Comparison of ENCODE assay signal across 13 mouse cellular contexts in the genomic region with DNA sequence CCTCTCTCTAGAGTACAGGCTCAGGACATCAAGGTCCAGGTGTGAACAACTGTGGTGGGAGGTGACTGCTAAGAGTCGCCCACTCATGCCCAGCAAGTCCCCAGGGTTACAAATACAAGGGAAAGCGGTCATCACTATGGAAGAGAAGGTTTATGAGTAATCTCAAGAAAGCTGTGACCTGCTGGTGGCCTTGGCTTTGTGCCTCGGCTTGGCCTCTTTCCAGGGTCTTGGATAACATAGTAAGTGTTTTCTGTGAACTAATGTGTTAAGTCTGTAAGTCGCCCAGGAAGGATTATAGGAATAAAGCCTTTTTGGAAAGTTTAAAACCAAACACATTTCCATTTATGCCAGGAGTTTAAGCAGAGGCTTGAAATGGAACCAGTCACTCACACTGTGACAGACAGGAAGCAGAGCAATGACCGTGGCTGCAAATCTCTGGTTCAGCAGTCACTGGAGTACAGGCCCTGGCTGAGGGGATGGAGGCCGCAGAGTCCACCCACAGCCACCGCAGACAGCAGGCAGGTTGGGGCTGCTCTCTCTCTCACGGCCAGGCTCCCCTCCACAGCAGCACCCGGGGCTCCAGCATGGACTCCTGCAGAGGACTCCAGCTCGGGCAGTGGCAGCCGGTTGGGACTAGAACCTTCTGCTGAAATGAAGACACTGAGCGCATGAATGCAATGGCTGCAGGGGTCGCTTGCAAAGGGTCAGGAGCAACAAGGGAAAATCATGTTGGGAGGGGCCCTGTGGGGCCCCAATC. TPM values are rescaled to one million over a fixed set of nuclear protein-coding genes. Genes with fewer than 3 reads are reported as not detected.
DNase-seq lines count a peak whose midpoint lies in the region; ATAC-seq and TF ChIP-seq lines count a peak whose summit lies in the region.
"Had no signal": no experiment of that assay in that cellular context is flagged by ENCODE, and none has a peak within 500 bp of the region (broad histone marks: within the 10 kb centered on the region; RNA-seq: fewer than 3 reads in every experiment).

No protein-coding gene starts in this region.

- no peaks in the 10 kb centered on the region for H3K4me1 ChIP-seq in hindbrain, embryonic 15.5 days (replicated peaks)
- no peaks in the 10 kb centered on the region for H3K4me1 ChIP-seq in hindbrain, embryonic 11.5 days (replicated peaks; ENCODE audit: control insufficient read depth, insufficient read depth, low read length)
- H3K4me1 ChIP-seq in heart, embryonic 14.5 days (ENCODE audit: control insufficient read depth in 2 of 2, insufficient read depth in 2 of 2, low read length in 2 of 2): peaks cover 34 to 64% of the 10 kb centered on the region in 2 experiments
- no peaks in the 10 kb centered on the region for H3K4me1 ChIP-seq in limb, embryonic 14.5 days (ENCODE audit: control insufficient read depth, insufficient read depth, low read length)
- H3K4me1 ChIP-seq in liver, embryonic 11.5 days (replicated peaks; ENCODE audit: control insufficient read depth, insufficient read depth, low read length): no peaks in the 10 kb centered on the region

- TF ChIP-seq POLR2A in limb, embryonic 14.5 days (IDR thresholded peaks at IDR 0.05; ENCODE audit: borderline replicate concordance, extremely low read depth, insufficient read depth, insufficient read length): no peak

- intact Hi-C loops in gastrocnemius, postnatal 36 days (cut with DNase I): no loop called here

- no peak for ATAC-seq in hindbrain, embryonic 15.5 days (ENCODE audit: low FRiP score, low read depth)
- ATAC-seq in hindbrain, embryonic 11.5 days (ENCODE audit: low FRiP score): no peak
- no peak for ATAC-seq in heart, embryonic 14.5 days (ENCODE audit: insufficient number of reproducible peaks, insufficient read depth, low FRiP score, low read depth)
- ATAC-seq in limb, embryonic 14.5 days (ENCODE audit: low FRiP score, low read depth): no peak
- no peak for ATAC-seq in liver, embryonic 11.5 days (replicated peaks; ENCODE audit: low FRiP score)

- H3K4me2 ChIP-seq in hindbrain, embryonic 15.5 days: no peak overlapping the region
- H3K4me2 ChIP-seq in hindbrain, embryonic 11.5 days (replicated peaks; ENCODE audit: low read depth, low read length): no peak overlapping the region
- H3K4me2 ChIP-seq in heart, embryonic 14.5 days (ENCODE audit: low read length): no peak overlapping the region
- H3K4me2 ChIP-seq in limb, embryonic 14.5 days (replicated peaks; ENCODE audit: low read depth, low read length, severe bottlenecking): no peak overlapping the region
- H3K4me2 ChIP-seq in liver, embryonic 11.5 days: no peak overlapping the region

- no peak for DNase-seq in hindbrain, embryonic 11.5 days (ENCODE audit: low spot score)
- DNase-seq in adrenal gland, adult 18-20 months (ENCODE audit: low spot score in 2 of 2): peak; percentile 71 to 74
- peak; percentile 36 for DNase-seq in limb, embryonic 14.5 days (ENCODE audit: low spot score)
- no peak for DNase-seq in liver, embryonic 11.5 days (ENCODE audit: low spot score)
- DNase-seq in urinary bladder, adult 2 months (ENCODE audit: low spot score): no peak
- no peak for DNase-seq in gastrocnemius, postnatal 36 days
- DNase-seq: spleen, adult 18-20 months had no signal

- H3K9me3 ChIP-seq in hindbrain, embryonic 15.5 days: no peaks in the 10 kb centered on the region
- no peaks in the 10 kb centered on the region for H3K9me3 ChIP-seq in hindbrain, embryonic 11.5 days (ENCODE audit: control insufficient read depth, low read length)
- no peaks in the 10 kb centered on the region for H3K9me3 ChIP-seq in heart, embryonic 14.5 days (ENCODE audit: control insufficient read depth, low read length)
- H3K9me3 ChIP-seq in limb, embryonic 14.5 days (ENCODE audit: control insufficient read depth, low read length): no peaks in the 10 kb centered on the region
- no peaks in the 10 kb centered on the region for H3K9me3 ChIP-seq in liver, embryonic 11.5 days (ENCODE audit: control insufficient read depth, low read length)

- H3K4me3 ChIP-seq in hindbrain, embryonic 15.5 days: no peak overlapping the region
- no peak overlapping the region for H3K4me3 ChIP-seq in hindbrain, embryonic 11.5 days (ENCODE audit: low read depth, low read length)
- no peak overlapping the region for H3K4me3 ChIP-seq in heart, embryonic 14.5 days (ENCODE audit: control insufficient read depth in 1 of 2, insufficient read depth in 1 of 2, low read depth in 1 of 2, low read length in 2 of 2)
- H3K4me3 ChIP-seq in limb, embryonic 14.5 days (replicated peaks; ENCODE audit: low read length): no peak overlapping the region
- no peak overlapping the region for H3K4me3 ChIP-seq in liver, embryonic 11.5 days (ENCODE audit: low read depth, low read length)
- H3K4me3 ChIP-seq: myocyte had no signal

- WGBS in hindbrain, embryonic 15.5 days: 70% methylated on average over 13 of the region's 13 CpGs
- 81% methylated on average over 13 of the region's 13 CpGs for WGBS in hindbrain, embryonic 11.5 days
- 46% methylated on average over 13 of the region's 13 CpGs for WGBS in heart, embryonic 14.5 days
- 79% methylated on average over 13 of the region's 13 CpGs for WGBS in limb, embryonic 14.5 days
- 83% methylated on average over 13 of the region's 13 CpGs for WGBS in liver, embryonic 11.5 days

- no peak overlapping the region for H3K9ac ChIP-seq in hindbrain, embryonic 15.5 days
- H3K9ac ChIP-seq in hindbrain, embryonic 11.5 days (ENCODE audit: low read depth, low read length): no peak overlapping the region
- peak overlapping the region; percentile 58 for H3K9ac ChIP-seq in heart, embryonic 14.5 days (ENCODE audit: low read length)
- no peak overlapping the region for H3K9ac ChIP-seq in limb, embryonic 14.5 days (ENCODE audit: low read depth, low read length, severe bottlenecking)
- H3K9ac ChIP-seq in liver, embryonic 11.5 days (ENCODE audit: low read depth, low read length): no peak overlapping the region

- H3K27ac ChIP-seq in hindbrain, embryonic 15.5 days (replicated peaks): 0 out of 2 replicates have a peak overlapping the region, but pooled peaks have one; percentile 8
- no peak overlapping the region for H3K27ac ChIP-seq in hindbrain, embryonic 11.5 days (ENCODE audit: low read depth, low read length)
- H3K27ac ChIP-seq in heart, embryonic 14.5 days (replicated peaks in 1 of 2; ENCODE audit: control insufficient read depth in 1 of 2, insufficient read depth in 1 of 2, low read depth in 2 of 2, low read length in 2 of 2): peak overlapping the region; percentile 75 to 78
- H3K27ac ChIP-seq in limb, embryonic 14.5 days (replicated peaks; ENCODE audit: low read depth, low read length): no peak overlapping the region
- H3K27ac ChIP-seq in liver, embryonic 11.5 days (ENCODE audit: low read depth, low read length): no peak overlapping the region

- no peaks in the 10 kb centered on the region for H3K27me3 ChIP-seq in hindbrain, embryonic 15.5 days
- no peaks in the 10 kb centered on the region for H3K27me3 ChIP-seq in hindbrain, embryonic 11.5 days (ENCODE audit: control insufficient read depth, insufficient read depth, low read length)
- no peaks in the 10 kb centered on the region for H3K27me3 ChIP-seq in heart, embryonic 14.5 days (ENCODE audit: control insufficient read depth, insufficient read depth, low read length)
- H3K27me3 ChIP-seq in limb, embryonic 14.5 days (ENCODE audit: control insufficient read depth, insufficient read depth, low read length): no peaks in the 10 kb centered on the region
- H3K27me3 ChIP-seq in liver, embryonic 11.5 days (replicated peaks; ENCODE audit: control insufficient read depth, insufficient read depth, low read length): no peaks in the 10 kb centered on the region

- H3K36me3 ChIP-seq in hindbrain, embryonic 15.5 days: peaks cover 25% of the 10 kb centered on the region
- 0 out of 2 replicates have a peak, but pooled peaks cover 3% of the 10 kb centered on the region for H3K36me3 ChIP-seq in hindbrain, embryonic 11.5 days (ENCODE audit: control insufficient read depth, insufficient read depth, low read length)
- peaks cover 76% of the 10 kb centered on the region for H3K36me3 ChIP-seq in heart, embryonic 14.5 days (ENCODE audit: control insufficient read depth, insufficient read depth, low read length)
- H3K36me3 ChIP-seq in limb, embryonic 14.5 days (ENCODE audit: control insufficient read depth, insufficient read depth, low read length): peaks cover 48% of the 10 kb centered on the region
- H3K36me3 ChIP-seq in liver, embryonic 11.5 days (ENCODE audit: control insufficient read depth, insufficient read depth, low read length): peaks cover 9% of the 10 kb centered on the region; the same call in 1 of the 2 replicates

RNA-seq across cellular contexts. Expression of a gene that starts 7.5 kb away (rescaled TPM):
- 1.9 TPM in 2 replicates for polyA plus RNA-seq in hindbrain, embryonic 15.5 days (2015; fragmentation: Nextera tagmentation; extraction: Ambion mirVana)
- polyA plus RNA-seq in hindbrain, embryonic 11.5 days (2014; fragmentation: Nextera tagmentation; extraction: Ambion mirVana): not detected in 2 replicates
- not detected for total RNA-seq in adrenal gland, adult 18-20 months (2021)
- 0.74 and 1.2 TPM in 2 replicates for polyA plus RNA-seq in heart, embryonic 14.5 days (2014; fragmentation: Nextera tagmentation; extraction: Ambion mirVana)
- polyA plus RNA-seq in limb, embryonic 14.5 days (2012; rRNA removed): 0.30 TPM in 1 of 2 replicates, not detected in the other
- not detected in 2 replicates for polyA plus RNA-seq in limb, embryonic 14.5 days (2014; fragmentation: Nextera tagmentation; extraction: Ambion mirVana)
- polyA plus RNA-seq in liver, embryonic 11.5 days (2014; fragmentation: Nextera tagmentation; extraction: Ambion mirVana): not detected in 2 replicates
- polyA plus RNA-seq in urinary bladder, adult 2 months (2012; rRNA removed): 0.21 and 1.1 TPM in 2 replicates
- under 1 TPM in 1 of 2 experiments, not detected in 1; 0.77 TPM for total RNA-seq in gastrocnemius, postnatal 36 days (2021)
- total RNA-seq: heart, adult 18-20 months; left cerebral cortex, postnatal 14 days; MEL had no signal

RNA-seq across cellular contexts. Expression of a gene that starts 7.6 kb away (rescaled TPM):
- 265 and 266 TPM in 2 replicates for polyA plus RNA-seq in hindbrain, embryonic 15.5 days (2015; fragmentation: Nextera tagmentation; extraction: Ambion mirVana)
- polyA plus RNA-seq in hindbrain, embryonic 11.5 days (2014; fragmentation: Nextera tagmentation; extraction: Ambion mirVana): 27.7 and 29.4 TPM in 2 replicates
- 100 to 1,000 TPM in 1 of 2 experiments, 10 to 100 TPM in 1; 61.4 to 128 TPM for total RNA-seq in adrenal gland, adult 18-20 months (2021)
- 1,549 and 1,575 TPM in 2 replicates for polyA plus RNA-seq in heart, embryonic 14.5 days (2014; fragmentation: Nextera tagmentation; extraction: Ambion mirVana)
- 34.7 and 41.6 TPM in 2 replicates for polyA plus RNA-seq in limb, embryonic 14.5 days (2012; rRNA removed)
- 34.0 and 47.3 TPM in 2 replicates for polyA plus RNA-seq in limb, embryonic 14.5 days (2014; fragmentation: Nextera tagmentation; extraction: Ambion mirVana)
- polyA plus RNA-seq in liver, embryonic 11.5 days (2014; fragmentation: Nextera tagmentation; extraction: Ambion mirVana): 5.0 and 6.4 TPM in 2 replicates
- polyA plus RNA-seq in urinary bladder, adult 2 months (2012; rRNA removed): 22.5 and 23.1 TPM in 2 replicates
- total RNA-seq in gastrocnemius, postnatal 36 days (2021): 100 to 1,000 TPM; 839 to 956 TPM
- total RNA-seq: MEL had no signal

RNA-seq across cellular contexts. Expression of a gene that starts 36.9 kb away (rescaled TPM):
- 36.3 and 37.5 TPM in 2 replicates for polyA plus RNA-seq in hindbrain, embryonic 15.5 days (2015; fragmentation: Nextera tagmentation; extraction: Ambion mirVana)
- polyA plus RNA-seq in hindbrain, embryonic 11.5 days (2014; fragmentation: Nextera tagmentation; extraction: Ambion mirVana): 57.9 and 58.8 TPM in 2 replicates
- total RNA-seq in adrenal gland, adult 18-20 months (2021): 1 to 10 TPM; 1.7 to 2.8 TPM
- polyA plus RNA-seq in heart, embryonic 14.5 days (2014; fragmentation: Nextera tagmentation; extraction: Ambion mirVana): 6.0 and 7.5 TPM in 2 replicates
- polyA plus RNA-seq in limb, embryonic 14.5 days (2012; rRNA removed): 161 and 261 TPM in 2 replicates
- polyA plus RNA-seq in limb, embryonic 14.5 days (2014; fragmentation: Nextera tagmentation; extraction: Ambion mirVana): 150 and 186 TPM in 2 replicates
- polyA plus RNA-seq in liver, embryonic 11.5 days (2014; fragmentation: Nextera tagmentation; extraction: Ambion mirVana): 6.1 and 6.8 TPM in 2 replicates
- 84.7 and 87.7 TPM in 2 replicates for polyA plus RNA-seq in urinary bladder, adult 2 months (2012; rRNA removed)
- total RNA-seq in gastrocnemius, postnatal 36 days (2021): 10 to 100 TPM; 55.4 to 76.6 TPM
- total RNA-seq: MEL had no signal

RNA-seq across cellular contexts. Expression of a gene that starts 43.8 kb away (rescaled TPM):
- polyA plus RNA-seq in hindbrain, embryonic 15.5 days (2015; fragmentation: Nextera tagmentation; extraction: Ambion mirVana): 84.2 and 85.5 TPM in 2 replicates
- polyA plus RNA-seq in hindbrain, embryonic 11.5 days (2014; fragmentation: Nextera tagmentation; extraction: Ambion mirVana): 79.3 and 85.1 TPM in 2 replicates
- 10 to 100 TPM; 40.4 to 46.0 TPM for total RNA-seq in adrenal gland, adult 18-20 months (2021)
- 47.9 and 50.3 TPM in 2 replicates for polyA plus RNA-seq in heart, embryonic 14.5 days (2014; fragmentation: Nextera tagmentation; extraction: Ambion mirVana)
- polyA plus RNA-seq in limb, embryonic 14.5 days (2012; rRNA removed): 25.9 and 33.3 TPM in 2 replicates
- polyA plus RNA-seq in limb, embryonic 14.5 days (2014; fragmentation: Nextera tagmentation; extraction: Ambion mirVana): 76.3 and 79.3 TPM in 2 replicates
- polyA plus RNA-seq in liver, embryonic 11.5 days (2014; fragmentation: Nextera tagmentation; extraction: Ambion mirVana): 65.0 and 70.5 TPM in 2 replicates
- polyA plus RNA-seq in urinary bladder, adult 2 months (2012; rRNA removed): 24.7 and 34.3 TPM in 2 replicates
- 10 to 100 TPM; 38.5 to 41.7 TPM for total RNA-seq in gastrocnemius, postnatal 36 days (2021)

RNA-seq across cellular contexts. Expression of a gene that starts 44.0 kb away (rescaled TPM):
- polyA plus RNA-seq in hindbrain, embryonic 15.5 days (2015; fragmentation: Nextera tagmentation; extraction: Ambion mirVana): 95.3 and 98.3 TPM in 2 replicates
- 190 and 204 TPM in 2 replicates for polyA plus RNA-seq in hindbrain, embryonic 11.5 days (2014; fragmentation: Nextera tagmentation; extraction: Ambion mirVana)
- total RNA-seq in adrenal gland, adult 18-20 months (2021): 10 to 100 TPM; 27.3 to 34.9 TPM
- 68.2 and 74.5 TPM in 2 replicates for polyA plus RNA-seq in heart, embryonic 14.5 days (2014; fragmentation: Nextera tagmentation; extraction: Ambion mirVana)
- polyA plus RNA-seq in limb, embryonic 14.5 days (2012; rRNA removed): 100 and 106 TPM in 2 replicates
- polyA plus RNA-seq in limb, embryonic 14.5 days (2014; fragmentation: Nextera tagmentation; extraction: Ambion mirVana): 137 and 141 TPM in 2 replicates
- polyA plus RNA-seq in liver, embryonic 11.5 days (2014; fragmentation: Nextera tagmentation; extraction: Ambion mirVana): 151 and 170 TPM in 2 replicates
- 30.7 and 35.2 TPM in 2 replicates for polyA plus RNA-seq in urinary bladder, adult 2 months (2012; rRNA removed)
- 10 to 100 TPM; 10.6 to 13.8 TPM for total RNA-seq in gastrocnemius, postnatal 36 days (2021)

Comparison
In these comparisons a context has a peak if more than half of its experiments do, and no peak if none do; other contexts are left out.
1. H3K27ac ChIP-seq: peak in hindbrain, embryonic 15.5 days (single experiment) and heart, embryonic 14.5 days (2 of 2); none in hindbrain, embryonic 11.5 days (single experiment), limb, embryonic 14.5 days (single experiment) and liver, embryonic 11.5 days (single experiment).
2. DNase-seq: peak in adrenal gland, adult 18-20 months (2 of 2) and limb, embryonic 14.5 days (single experiment); none in hindbrain, embryonic 11.5 days (single experiment), liver, embryonic 11.5 days (single experiment), urinary bladder, adult 2 months (single experiment) and gastrocnemius, postnatal 36 days (0 of 2).